Mouse (Mus musculus) G1E (cell line): Measurements from ENCODE around the gene Cdc14b. TPM values are rescaled to one million over a fixed set of nuclear protein-coding genes. Genes with fewer than 3 reads are reported as not detected.
"Not testable (repeated sequence)": the region's sequence is repeated elsewhere in the genome, so short reads cannot be mapped to it uniquely, and the experiment has no call there.

ENCODE experiments used
- ATAC-seq: 2 replicates; pipeline ENCODE4 v1.8.0; 2016; ENCODE audit warnings: mild to moderate bottlenecking; ENCODE audit not compliant: insufficient number of reproducible peaks, poor library complexity, low FRiP score, severe bottlenecking; ENCODE audit errors: extremely low read depth
- DNase-seq: peaks from one replicate; pipeline ENCODE4 v3.0.0; 2012; ENCODE audit warnings: low spot score
- H3K27me3 ChIP-seq: 2 replicates; pipeline ENCODE4 v1.6.1; 2012; ENCODE audit warnings: mild to moderate bottlenecking, low read length, inconsistent platforms; ENCODE audit not compliant: insufficient read depth
- H3K36me3 ChIP-seq: replicated peaks from 2 replicates; pipeline ENCODE3; 2012; ENCODE audit warnings: mild to moderate bottlenecking, inconsistent platforms
- H3K4me1 ChIP-seq: 2 replicates; pipeline ENCODE4 v1.6.1; 2012; ENCODE audit warnings: low read depth, low read length, inconsistent platforms, mixed read lengths; ENCODE audit not compliant: insufficient read depth
- H3K4me3 ChIP-seq: 2 replicates; pipeline ENCODE4 v1.5.1; 2012; ENCODE audit warnings: low read depth, mild to moderate bottlenecking, inconsistent platforms, low read length, moderate library complexity, mixed read lengths
- H3K9me3 ChIP-seq: replicated peaks from 2 replicates; pipeline ENCODE4 v1.6.1; 2012; ENCODE audit warnings: inconsistent platforms
- CTCF ChIP-seq: IDR thresholded peaks from 2 replicates; pipeline ENCODE4 v1.5.1; 2012; ENCODE audit warnings: low read depth, low read length, inconsistent platforms, mixed read lengths
- GATA1 ChIP-seq: IDR thresholded peaks from 2 replicates; pipeline ENCODE4 v1.6.1; 2012; ENCODE audit warnings: borderline replicate concordance, low read length, inconsistent platforms, mixed read lengths
- GATA2 ChIP-seq: IDR thresholded peaks from 2 replicates; pipeline ENCODE4 v1.6.1; 2012; ENCODE audit warnings: low read depth, low read length, inconsistent platforms, borderline replicate concordance
- POLR2AphosphoS5 ChIP-seq: IDR thresholded peaks from 2 replicates; pipeline ENCODE4 v1.6.1; 2012; ENCODE audit warnings: low read depth, low read length, inconsistent platforms; ENCODE audit not compliant: insufficient replicate concordance
- TAL1 ChIP-seq: conservative IDR thresholded peaks from 2 replicates; pipeline ENCODE4 v1.6.1; 2012; ENCODE audit warnings: low read depth, low read length, inconsistent platforms, mixed read lengths
- polyA plus RNA-seq: library from polyadenylated mRNA; stranded (reverse); fragments of >175 nt; gene quantifications from 2 replicates; pipeline ENCODE4 v1.2.3, GENCODE M21; 2012
- total RNA-seq, 2 experiments: library from RNA; stranded (forward) in 1 of 2; stranded (reverse) in 1 of 2; fragments of 200-1000 nt in 1 of 2; fragments of >200 nt in 1 of 2; fragmentation: Nextera tagmentation in 1 of 2; gene quantifications; 2 replicates each; pipeline ENCODE4 v1.2.3; 2014 to 2017

The Cdc14b gene
- total and polyA plus RNA-seq, 3 experiments: 0.13 to 4.1 (median 2.3) TPM

GRCm38 (mm10) chr13:64267151-64267550 is 7.9 kb downstream of the Cdc14b start:
- no peak for ATAC-seq
- no peak for DNase-seq
- no peaks in the 10 kb centered on the region for H3K36me3 ChIP-seq
- TF ChIP-seq CTCF (no peak), GATA1 (no peak), GATA2 (no peak), TAL1 (no peak), POLR2AphosphoS5 (no peak)
- H3K9me3 ChIP-seq: no peaks in the 10 kb centered on the region
- 0 out of 2 replicates have a peak, but pooled peaks cover 3% of the 10 kb centered on the region for H3K27me3 ChIP-seq
- H3K4me1 ChIP-seq: no peaks in the 10 kb centered on the region
- H3K4me3 ChIP-seq: no peak overlapping the region

DNA sequence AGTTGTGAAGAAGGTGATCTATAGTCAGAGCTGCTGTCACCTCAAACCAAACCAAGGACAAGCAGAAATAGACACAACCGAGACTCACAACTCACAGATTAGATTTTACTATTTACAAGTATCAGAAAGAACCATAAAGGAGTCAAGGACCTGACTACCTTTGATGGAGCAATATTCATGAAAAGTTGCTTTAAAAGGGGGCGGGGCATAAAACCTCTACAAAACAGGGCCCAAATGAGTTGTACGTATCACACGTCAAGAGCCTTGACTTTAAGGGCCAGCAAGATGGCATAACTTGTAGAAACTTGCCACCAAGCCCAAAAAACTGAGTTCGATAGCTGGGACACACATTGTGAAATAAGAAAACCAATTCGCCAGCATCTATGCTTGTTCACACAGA is 10.5 kb downstream of the Cdc14b start:
- no peak for ATAC-seq
- no peak overlapping the region for H3K4me3 ChIP-seq

GRCm38 (mm10) chr13:64259903-64260302 is 15.2 kb downstream of the Cdc14b start:
- Histone ChIP-seq H3K9me3 (no peaks in the 10 kb centered on the region), H3K36me3 (no peaks in the 10 kb centered on the region), H3K4me1 (no peaks in the 10 kb centered on the region), H3K4me3 (no peak overlapping the region), H3K27me3 (no peaks in the 10 kb centered on the region)
- ATAC-seq (no peak), DNase-seq (no peak)
- no peak for TF ChIP-seq TAL1
- TF ChIP-seq GATA2: no peak
- TF ChIP-seq CTCF: no peak
- no peak for TF ChIP-seq GATA1
- no peak for TF ChIP-seq POLR2AphosphoS5

More for the DNA sequence above, 10.5 kb downstream of the Cdc14b start:
- Histone ChIP-seq H3K4me1 (no peaks in the 10 kb centered on the region), H3K9me3 (no peaks in the 10 kb centered on the region), H3K36me3 (no peaks in the 10 kb centered on the region), H3K27me3 (0 out of 2 replicates have a peak, but pooled peaks cover 3% of the 10 kb centered on the region)
- DNase-seq: no peak
- TF ChIP-seq TAL1 (no peak), CTCF (no peak), GATA2 (no peak), POLR2AphosphoS5 (no peak), GATA1 (no peak)

- TF ChIP-seq CTCF (no peak), TAL1 (no peak), POLR2AphosphoS5 (no peak), GATA1 (no peak), GATA2 (no peak)
- no peak for ATAC-seq
- H3K36me3 ChIP-seq: no peaks in the 10 kb centered on the region
- H3K4me1 ChIP-seq: no peaks in the 10 kb centered on the region
- DNase-seq: no peak
- no peak overlapping the region for H3K4me3 ChIP-seq
- no peaks in the 10 kb centered on the region for H3K27me3 ChIP-seq
- no peaks in the 10 kb centered on the region for H3K9me3 ChIP-seq
Observed at GRCm38 (mm10) chr13:64258516-64258821, 16.6 kb downstream of the Cdc14b start.

DNA sequence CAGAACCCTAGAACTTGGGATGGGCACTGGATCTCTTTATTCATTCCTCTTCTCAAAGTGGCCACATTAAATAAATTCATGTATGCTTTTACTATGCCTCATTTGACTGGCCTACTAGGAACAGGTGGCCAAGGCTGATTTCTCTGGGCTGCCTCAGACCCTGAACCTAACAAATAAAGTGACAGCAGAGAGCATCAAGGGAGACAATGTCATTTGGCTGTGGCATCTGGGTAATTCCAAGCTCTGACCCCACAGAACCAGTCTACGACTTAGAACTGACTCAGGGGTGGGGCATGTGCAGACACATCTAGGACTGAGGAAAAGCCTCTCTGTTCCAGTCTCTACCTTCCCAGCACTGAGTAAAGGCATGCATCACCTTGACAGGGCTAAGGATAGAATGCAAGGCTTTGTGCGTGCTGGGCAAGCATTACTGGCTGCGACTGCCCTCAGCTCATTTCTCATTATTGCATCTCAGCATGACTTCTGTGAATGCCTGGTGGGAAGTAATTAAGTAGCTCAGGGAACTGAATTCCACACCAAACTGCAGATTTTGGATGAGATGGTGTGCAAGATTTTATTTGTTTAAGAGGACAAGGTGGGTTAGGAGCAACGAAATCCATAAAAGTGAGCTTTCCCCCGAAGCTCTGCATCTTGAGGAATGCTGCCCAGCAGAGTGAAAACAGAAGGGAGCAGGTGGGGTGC is 17.1 kb downstream of the Cdc14b start:
- no peak for ATAC-seq
- Histone ChIP-seq H3K4me1 (no peaks in the 10 kb centered on the region), H3K36me3 (no peaks in the 10 kb centered on the region), H3K9me3 (no peaks in the 10 kb centered on the region), H3K4me3 (no peak overlapping the region), H3K27me3 (no peaks in the 10 kb centered on the region)
- no peak for TF ChIP-seq GATA1
- no peak for TF ChIP-seq GATA2
- TF ChIP-seq POLR2AphosphoS5: no peak
- no peak for TF ChIP-seq CTCF
- TF ChIP-seq TAL1: no peak
- no peak for DNase-seq

GRCm38 (mm10) chr13:64257010-64257813 is 17.9 kb downstream of the Cdc14b start:
- Histone ChIP-seq H3K36me3 (no peaks in the 10 kb centered on the region), H3K9me3 (no peaks in the 10 kb centered on the region), H3K4me1 (peaks cover under 1% of the 10 kb centered on the region; the same call in 1 of the 2 replicates), H3K4me3 (no peak overlapping the region), H3K27me3 (no peaks in the 10 kb centered on the region)
- DNase-seq: no peak
- no peak for ATAC-seq
- TF ChIP-seq CTCF (no peak), POLR2AphosphoS5 (no peak), TAL1 (no peak), GATA2 (no peak), GATA1 (no peak)

- not testable (repeated sequence) for H3K36me3 ChIP-seq, DNase-seq, H3K4me3 ChIP-seq, H3K27me3 ChIP-seq, ATAC-seq, H3K9me3 ChIP-seq
- H3K4me1 ChIP-seq: peaks cover 10% of the 10 kb centered on the region
Observed at GRCm38 (mm10) chr13:64254185-64254584, 20.9 kb downstream of the Cdc14b start.
